Mouse (Mus musculus) cerebellum, adult (tissue): ENCODE data around the gene Gm21746.
"Not testable (repeated sequence)": the region's sequence is repeated elsewhere in the genome, so short reads cannot be mapped to it uniquely, and the experiment has no call there.

Experiments
- ATAC-seq: cut with Nextera tagmentation; 2 replicates; pipeline ENCODE4 v1.9.2; 2017; ENCODE audit warnings: mild to moderate bottlenecking, moderate library complexity, mixed read lengths; ENCODE audit not compliant: insufficient number of reproducible peaks, low FRiP score, low TSS enrichment

Gm21746 gene

GRCm38 (mm10) chrY:6237895-6238294, at the start of gene Gm21746:
Gene Gm21746, minus strand, starts transcription at chrY:6237995.
- ATAC-seq = not testable (repeated sequence)

- ATAC-seq = not testable (repeated sequence)
Measured at GRCm38 (mm10) chrY:6266798-6267197, 29.0 kb upstream of the Gm21746 start, which contains the start of gene Gm20873. Gene Gm20873, plus strand, starts transcription at chrY:6267098.
